Mouse (Mus musculus) neutrophil, adult 5-6 weeks (primary cell): Measurements from ENCODE around the gene Ube2g2. TPM values are rescaled to one million over a fixed set of nuclear protein-coding genes. Genes with fewer than 3 reads are reported as not detected.
A peak's percentile ranks its signal among the peaks of the same experiment; 100 is the strongest.

ENCODE experiments used
- ATAC-seq: fragments of 151-379, 151-347 bp; 2 replicates; pipeline ENCODE4 v1.8.0; 2017; ENCODE audit warnings: mild to moderate bottlenecking, moderate TSS enrichment; ENCODE audit not compliant: insufficient number of reproducible peaks, poor library complexity, low FRiP score, severe bottlenecking; ENCODE audit errors: extremely low read depth
- total RNA-seq: library from RNA; stranded (forward); fragments of 200-1000 nt; gene quantifications from 2 replicates; pipeline ENCODE4 v1.2.3, GENCODE M21; 2017

The Ube2g2 gene
- total RNA-seq, 1 experiment from 2014 or later: 21.9 TPM

DNA sequence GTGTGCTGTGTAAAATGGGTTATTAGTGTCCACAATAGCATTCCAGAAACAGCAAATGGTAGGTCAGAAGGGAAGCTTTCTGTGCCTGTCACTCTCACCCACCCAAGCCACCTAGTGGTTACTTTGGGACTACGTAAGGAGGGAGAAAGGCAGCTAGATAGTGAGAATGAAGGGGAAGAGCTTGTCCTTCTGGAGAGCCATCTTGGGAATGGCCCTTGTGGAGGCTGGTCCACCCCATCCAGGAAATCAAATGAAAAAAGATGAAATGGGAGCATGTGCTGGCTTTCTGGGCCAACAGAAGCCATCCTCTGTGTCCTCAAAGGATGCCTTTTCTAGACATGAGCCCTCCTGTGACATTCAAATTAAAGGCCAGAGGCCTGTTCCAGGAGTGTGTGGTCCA, 16.7 kb upstream of the Ube2g2 start:
- peak; percentile 21; the same call in 1 of the 2 replicates for ATAC-seq

DNA sequence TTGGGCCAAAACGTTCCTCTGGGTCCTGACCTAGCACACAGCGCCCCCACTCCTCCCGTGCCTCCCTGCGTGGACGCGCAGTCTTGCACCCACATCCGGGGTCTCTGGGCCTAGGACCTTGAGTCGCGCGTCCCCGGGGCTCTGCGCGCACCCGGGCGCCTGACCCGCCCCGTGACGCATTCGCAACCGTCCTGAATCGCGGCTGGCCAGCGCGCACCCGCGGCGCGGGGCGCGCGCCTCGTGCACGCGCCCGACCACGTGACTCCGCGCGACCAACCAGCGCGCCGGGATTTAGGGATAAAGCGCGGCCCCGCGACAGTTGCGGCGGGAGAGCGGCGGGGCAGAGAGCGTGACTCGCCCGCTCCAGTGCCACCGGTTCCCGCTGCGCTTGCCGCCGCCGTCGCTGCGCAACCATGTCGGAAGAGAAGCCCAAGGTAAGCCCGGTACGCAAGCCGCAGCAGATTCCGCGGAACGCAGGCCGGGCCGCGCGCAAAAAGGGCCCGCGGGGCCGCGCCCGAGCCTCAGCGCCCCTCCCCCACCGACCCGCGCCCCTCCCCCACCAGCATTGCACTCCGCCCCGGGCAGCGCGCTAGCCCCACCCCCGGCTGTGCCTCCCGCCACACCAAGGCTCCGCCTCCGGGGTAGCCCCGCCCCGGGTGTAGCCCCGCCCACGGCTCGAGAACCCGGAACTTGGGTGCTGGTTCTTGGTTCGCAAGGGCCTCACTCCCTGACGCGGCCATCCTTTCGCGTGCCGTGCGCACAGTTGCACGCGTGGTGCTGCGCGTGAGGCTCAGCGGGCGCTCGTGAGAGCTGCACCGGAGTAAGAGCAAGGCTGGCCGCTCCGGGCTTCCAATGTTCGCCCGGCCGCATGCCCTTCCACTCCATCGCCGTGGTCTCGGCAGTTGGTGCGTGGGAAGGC, 15.9 kb upstream of the Ube2g2 start, which contains the start of the genes Sumo3 and Gm49325:
Sumo3 (plus strand) TSS at position 190 of the 919 bp plus-strand sequence.
Gm49325 (plus strand) TSS at position 290 of the 919 bp plus-strand sequence.
- peak; percentile 88 for ATAC-seq

DNA sequence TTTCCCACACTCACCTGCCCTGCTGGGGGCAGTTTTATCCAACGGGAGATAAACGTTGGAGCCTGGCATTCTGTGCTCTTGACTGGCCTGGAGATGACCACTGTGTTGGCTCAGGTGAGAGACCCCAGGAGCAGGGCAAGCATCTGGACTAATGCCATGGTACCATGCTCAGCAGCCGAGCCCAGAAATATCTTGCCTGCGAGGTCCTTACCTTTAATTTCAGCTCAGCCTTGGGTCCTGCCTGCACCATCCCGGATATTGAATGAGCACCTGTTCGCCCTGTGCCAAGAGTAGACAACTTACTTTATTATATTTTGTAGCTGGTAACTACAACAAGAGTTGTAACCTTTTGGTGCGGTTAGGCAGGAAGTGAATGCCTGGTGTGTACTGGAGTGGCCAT, 15.2 kb upstream of the Ube2g2 start:
- no peak; the same call in 1 of the 2 replicates for ATAC-seq

DNA sequence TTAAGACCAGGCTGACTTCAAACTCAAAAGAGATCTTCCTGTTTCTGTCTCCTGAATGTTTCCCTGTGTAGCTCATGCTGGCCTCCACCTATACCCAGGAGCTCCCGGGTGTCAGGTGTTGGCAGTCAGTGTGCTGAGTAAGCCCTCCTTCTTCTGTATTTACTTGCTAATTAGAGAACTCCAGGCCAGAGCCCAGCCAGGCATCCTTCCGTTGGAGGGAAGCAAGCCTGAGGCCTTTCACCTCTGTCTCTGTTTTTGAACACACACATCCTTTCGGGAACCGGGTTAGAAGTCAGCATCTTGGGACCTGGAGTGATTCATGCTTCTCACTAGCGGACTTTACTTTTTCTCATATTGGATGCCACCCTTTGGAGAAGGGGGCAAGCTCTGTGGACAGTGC, 14.6 kb upstream of the Ube2g2 start:
- no peak for ATAC-seq

DNA sequence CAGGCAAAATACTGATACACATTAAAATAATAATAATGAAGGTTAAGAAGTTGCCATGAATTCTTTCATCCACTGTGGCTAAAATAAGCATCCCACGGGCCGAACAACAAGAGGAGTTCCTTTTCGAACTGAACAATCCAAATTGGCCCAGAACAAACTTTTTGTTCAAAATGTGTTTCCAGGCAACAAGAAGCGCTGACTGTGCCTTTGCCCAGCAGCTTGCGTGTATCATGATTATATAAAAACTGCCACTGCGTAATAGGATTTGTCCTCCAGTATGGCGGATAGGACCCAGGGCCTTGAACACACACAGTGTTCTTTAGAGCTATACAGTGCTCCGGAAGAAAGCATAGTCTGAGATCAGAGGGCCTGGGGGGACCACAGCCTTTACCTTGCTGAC, 13.5 kb upstream of the Ube2g2 start:
- no peak for ATAC-seq

DNA sequence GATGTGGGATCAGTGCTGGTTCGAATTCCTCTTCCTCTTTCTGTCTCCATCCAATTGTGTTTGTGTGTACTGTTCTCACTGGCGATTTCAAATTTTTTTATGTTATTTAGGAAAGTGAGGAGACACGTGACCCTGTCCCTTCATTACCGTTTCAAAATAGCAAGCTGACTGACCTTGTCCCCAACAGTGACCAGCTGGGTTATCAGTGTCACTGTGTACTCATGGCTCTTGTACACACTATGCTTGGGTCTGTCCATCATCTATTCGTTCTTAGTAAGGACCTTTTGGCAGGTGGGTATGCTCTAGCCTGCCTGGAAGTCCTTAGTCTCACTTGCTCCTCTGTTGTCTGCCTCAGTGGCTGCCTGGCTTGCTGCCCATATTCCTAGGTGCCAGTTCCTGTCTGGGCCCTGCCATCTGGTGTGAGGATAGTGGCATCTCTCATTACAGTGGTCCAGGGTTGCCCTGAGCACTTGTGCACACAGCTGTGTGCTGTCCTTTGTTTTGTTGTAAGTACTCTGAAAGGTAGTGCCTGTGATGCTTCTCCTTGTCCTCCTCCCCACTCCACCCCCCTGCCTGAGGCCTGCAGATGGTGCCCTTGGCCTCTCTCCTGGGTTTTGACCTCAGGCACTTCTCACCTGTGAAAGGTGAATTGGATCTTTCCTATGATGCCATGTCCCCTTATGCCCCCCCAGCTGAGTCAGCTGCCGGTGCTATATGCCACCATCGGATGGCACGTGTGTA, 11.7 kb upstream of the Ube2g2 start:
- no peak for ATAC-seq

DNA sequence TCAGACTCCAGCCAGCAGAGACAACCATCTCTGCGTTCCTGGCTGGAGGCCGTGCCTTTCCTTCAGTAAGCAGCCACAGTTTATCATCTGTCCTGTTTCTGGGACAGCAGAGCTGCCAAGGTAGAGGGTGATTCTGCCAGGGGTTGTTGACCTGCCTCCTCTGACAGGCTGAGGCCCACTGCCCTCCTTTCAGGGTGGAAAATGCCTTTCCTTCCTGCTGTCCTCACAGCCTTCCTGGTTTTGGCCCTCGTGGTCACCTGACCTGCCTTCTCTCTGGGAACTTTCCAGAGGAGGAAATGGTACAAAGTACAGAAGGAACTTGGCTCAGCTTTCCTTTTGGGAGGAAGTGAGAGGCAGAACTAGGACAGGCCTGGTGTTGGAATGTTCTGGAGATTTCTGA, 8.7 kb upstream of the Ube2g2 start:
- no peak for ATAC-seq

DNA sequence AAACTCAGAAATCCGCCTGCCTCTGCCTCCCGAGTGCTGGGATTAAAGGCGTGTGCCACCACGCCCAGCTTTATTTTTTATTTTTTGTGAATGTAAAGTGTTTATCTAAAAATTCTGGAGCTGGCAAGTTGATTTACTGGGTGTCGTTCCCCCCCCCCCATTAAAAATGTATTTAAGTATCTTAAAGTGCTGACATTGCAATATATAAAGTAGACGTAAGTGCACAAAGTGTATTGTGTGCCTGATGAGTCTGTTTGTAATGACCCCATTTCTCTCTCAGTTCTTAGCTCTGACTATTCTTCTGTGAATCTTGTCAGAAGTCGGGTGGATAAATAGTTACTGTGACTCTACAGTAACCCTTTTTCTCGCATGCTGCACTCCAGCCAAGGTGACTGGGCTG, 6.4 kb upstream of the Ube2g2 start:
- ATAC-seq: no peak

DNA sequence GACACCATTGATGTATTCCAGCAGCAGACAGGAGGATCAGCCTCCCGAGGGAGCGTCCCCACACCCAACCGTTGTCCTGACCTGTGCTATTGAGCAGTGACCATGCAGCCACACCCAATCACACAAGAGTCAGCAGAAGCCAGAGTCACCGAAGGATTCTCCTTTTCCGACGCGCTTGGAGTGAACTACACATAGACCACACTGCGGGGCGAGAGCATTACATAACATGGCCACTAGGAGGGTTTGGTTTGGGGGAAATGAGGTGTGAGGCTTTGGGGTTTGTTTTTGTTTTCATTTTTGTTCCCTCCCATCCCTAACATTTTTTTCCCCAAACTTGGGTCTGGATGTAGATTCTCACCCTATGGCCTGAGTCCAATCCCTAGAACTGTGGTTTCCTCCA, 5.9 kb upstream of the Ube2g2 start:
- no peak for ATAC-seq

DNA sequence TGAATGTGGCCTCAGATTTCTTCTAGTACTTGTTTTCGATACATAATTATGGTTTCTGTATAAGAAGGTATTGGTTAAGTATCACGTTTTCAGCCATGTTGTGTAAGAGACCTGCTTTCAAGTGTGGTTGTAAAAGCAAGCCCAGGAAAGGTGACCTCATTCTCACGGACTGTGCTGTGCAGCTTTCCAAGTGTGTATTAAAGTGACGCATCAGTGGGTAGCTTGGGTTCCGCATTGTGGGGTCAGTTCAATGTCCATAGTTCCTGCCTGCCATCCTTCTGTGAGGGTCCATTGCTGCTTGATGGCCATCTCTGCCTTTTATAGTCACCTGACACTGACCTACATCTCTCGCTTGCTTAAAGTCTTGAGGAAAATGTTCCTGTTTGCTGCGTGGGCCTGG, 5.1 kb upstream of the Ube2g2 start:
- ATAC-seq: no peak

DNA sequence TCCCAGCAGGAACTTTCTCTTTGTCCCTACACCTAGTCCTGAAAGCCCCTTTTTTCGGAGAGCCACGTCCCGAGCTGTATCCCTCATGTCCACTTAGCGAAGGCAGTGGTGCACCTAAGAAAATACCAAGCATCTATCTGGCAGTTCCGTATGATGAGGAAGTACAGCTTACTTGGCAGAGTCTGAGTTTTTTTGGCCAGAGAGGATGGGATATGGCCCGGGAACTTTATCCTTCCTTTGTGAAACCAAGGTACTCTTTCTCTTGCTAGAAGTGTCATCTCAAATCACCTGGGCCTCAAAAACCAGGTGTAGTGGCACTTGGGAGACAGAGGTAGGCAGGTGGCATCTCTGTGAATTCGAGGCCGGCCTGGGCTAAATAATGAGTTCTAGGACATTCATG, 529 bp upstream of the Ube2g2 start:
- no peak for ATAC-seq

DNA sequence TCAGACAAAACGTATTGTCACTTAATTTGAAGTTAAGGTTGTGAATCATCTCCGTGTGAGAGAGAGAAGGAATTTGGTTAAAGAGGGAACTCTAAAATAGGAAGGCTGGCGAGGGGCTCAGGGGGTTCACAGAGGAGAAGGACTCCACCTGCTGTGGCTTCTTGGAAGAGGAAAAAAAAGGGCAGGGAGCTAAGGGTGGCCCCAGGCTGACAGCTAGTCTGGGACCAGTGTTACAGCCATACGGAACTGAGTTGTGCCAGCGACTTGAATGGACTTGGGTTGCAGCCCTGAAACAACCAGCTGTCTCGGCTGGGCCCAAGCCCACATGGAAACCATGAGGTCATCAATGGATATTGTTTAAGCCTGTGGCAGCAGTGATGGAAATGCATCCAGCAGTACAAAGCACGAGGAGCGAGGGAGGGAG, 1.0 kb downstream of the Ube2g2 start:
- ATAC-seq: no peak

DNA sequence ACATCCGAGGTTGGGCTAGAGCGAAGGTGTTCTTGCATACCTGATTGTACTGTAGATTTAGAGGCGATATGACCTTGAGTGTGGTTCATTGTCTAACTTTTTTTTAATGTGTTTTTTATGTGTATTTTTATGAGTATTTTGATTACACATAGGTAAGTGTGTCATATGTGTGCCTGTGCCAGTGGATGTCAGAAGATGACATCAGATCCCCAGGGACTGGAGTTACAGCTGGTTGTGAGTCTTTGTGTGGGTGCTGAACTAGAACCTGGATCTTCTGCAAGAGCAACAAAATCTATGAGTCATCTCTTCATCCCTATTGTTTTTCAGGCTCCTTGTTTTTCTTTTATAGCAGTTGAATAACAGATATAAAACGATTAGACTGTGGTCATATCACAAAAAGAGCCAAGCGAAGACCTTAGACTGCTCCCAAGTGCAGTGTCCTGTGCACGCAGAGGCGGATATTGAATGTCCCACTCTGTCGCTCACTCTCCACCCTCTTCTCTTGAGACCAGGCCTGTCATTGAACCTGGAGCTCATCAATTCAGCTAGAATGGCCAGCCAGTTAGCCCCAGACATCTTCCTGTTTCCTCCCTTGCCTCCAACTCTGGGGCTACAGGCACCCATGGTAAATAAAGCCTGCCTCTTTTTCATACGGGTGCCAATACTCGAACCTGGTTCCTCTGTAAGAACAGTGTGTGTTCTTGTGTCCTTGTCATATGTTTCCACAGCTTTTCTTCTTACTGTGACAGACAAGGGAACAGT, 1.7 kb downstream of the Ube2g2 start:
- no peak for ATAC-seq

DNA sequence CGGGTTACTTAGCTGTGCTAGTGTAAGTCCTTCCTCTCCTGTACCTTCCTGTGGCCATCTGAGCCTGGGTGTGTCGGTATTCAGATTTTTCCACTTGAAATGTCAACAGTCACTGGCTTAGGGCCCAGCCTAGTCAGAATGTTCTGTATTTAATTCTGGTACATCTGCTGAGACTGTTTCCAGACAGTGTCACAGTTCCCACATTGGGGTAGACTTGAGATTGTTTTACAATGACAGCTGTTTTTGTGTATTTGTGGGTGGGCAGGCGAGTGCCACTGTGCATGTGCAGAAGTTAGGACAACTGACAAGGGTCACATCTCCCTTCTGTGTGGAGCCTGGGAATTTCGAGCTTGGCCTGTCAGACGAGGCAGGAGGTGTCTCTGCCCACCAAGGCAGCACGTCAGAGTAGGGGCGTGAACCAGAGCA, 2.5 kb downstream of the Ube2g2 start:
- ATAC-seq: no peak

DNA sequence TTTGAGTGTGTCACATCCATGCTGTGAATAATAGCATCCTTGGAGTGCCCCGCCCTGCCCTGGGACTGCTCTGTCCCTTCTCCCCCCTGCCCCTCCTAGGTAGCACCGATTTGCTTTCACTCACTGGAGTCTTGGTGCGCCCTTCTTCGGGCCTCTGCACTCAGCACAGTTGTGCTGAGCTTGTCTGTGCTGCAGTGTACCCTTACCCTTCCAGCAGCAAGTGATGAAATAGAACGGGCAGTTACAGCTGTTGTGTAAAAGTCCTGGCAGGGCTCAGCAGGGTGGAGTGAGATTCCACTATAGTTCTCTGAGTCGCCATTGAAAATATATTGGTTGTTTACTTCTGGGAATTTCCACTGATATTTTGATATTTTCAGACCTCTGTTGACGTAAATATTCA, 4.0 kb downstream of the Ube2g2 start:
- no peak for ATAC-seq

DNA sequence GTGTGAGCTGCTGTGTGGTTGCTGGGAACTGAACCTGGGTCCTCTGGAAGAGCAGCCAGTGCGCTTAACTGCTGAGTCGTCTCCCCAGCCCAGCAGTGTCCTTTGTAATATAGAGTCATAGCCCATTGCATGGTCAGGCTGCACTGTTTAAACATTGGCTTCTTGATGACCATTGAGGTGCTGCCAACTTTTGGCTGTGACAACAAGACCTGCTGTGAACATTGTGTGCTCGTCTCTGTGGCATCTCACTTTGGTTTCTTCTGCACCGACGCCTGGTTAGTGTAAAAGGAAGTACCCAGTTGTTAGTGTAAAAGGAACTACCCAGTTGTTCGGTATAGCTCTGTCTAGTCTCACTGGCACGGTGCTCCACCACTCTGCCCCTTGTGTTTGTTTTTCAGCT, 4.5 kb downstream of the Ube2g2 start:
- ATAC-seq: no peak

DNA sequence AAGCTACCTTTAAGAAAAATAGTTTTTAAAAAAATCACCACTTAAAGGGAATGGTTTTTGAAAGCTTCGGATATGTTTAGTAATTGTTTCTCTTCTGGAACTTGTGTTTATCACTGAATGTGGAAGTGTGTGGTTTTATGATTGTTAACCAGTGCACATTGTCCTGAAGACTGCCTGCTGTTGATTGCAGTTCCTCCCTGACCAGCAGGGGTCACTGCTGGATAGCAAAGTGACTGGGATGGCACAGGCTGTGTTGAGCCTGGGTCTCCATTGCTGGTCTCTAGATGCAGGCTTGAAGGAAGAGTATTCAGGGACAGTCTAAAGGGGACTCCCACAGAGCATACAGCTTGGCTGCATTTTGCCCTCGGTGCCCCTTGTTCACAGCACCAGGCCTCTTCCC, 5.4 kb downstream of the Ube2g2 start:
- peak; percentile 86 for ATAC-seq

DNA sequence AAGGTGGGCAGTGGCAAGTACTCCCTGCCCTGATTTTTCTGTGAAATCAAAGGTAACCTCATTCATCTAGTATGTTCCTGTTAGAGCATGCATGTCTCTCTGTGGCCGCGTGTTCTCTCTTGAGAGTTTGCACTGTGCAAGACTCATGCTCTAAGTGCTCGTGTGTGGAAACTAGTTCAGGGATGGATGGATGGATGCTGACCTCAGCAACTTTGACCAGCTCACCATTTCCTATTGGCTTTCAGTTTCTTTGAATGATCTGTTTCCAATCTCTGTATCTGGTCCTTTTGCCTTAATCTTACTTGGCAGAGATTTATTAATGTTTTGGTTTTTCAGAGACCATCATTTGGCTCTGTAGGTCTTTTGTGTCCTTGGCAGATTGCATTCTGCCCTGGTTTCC, 7.1 kb downstream of the Ube2g2 start:
- no peak for ATAC-seq

DNA sequence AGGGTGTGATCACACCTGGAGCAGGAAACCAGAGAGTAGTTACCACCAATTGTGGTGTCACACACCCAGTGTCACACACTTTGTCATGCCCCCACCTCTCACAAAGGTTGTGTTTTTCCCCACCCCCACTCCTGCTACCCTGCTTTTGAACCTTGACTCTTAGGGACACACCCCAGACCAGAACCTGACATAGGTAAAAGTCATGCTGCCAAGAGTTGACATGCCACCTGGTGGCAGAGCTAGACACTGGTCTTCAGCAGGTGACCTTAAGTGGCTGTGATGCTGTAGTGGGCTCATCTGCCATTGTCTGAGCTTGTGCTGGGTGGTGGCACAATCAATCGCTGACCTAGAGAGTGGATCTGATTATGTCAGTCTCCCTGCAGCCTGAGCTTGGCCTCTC, 7.9 kb downstream of the Ube2g2 start:
- no peak for ATAC-seq
